Mouse (Mus musculus) embryonic facial prominence, embryonic 10.5 days (tissue): ENCODE measurements around the gene Hsf2bp. TPM values are rescaled to one million over a fixed set of nuclear protein-coding genes. Genes with fewer than 3 reads are reported as not detected.

Experiments used
- DNase-seq: peaks from one replicate; pipeline ENCODE4 v3.0.0-alpha.2; 2017; ENCODE audit warnings: low spot score
- H3K27ac ChIP-seq: fragments of 300-500 bp; sonication (generic); replicated peaks from 2 replicates; pipeline ENCODE4 v1.5.1; 2016; ENCODE audit warnings: mild to moderate bottlenecking
- H3K27me3 ChIP-seq: fragments of 300-500 bp; sonication (generic); replicated peaks from 2 replicates; pipeline ENCODE4 v1.6.1; 2016; ENCODE audit warnings: low read depth, mild to moderate bottlenecking; ENCODE audit not compliant: poor library complexity, severe bottlenecking
- H3K36me3 ChIP-seq: fragments of 300-500 bp; sonication (generic); replicated peaks from 2 replicates; pipeline ENCODE4 v1.6.1; 2016; ENCODE audit warnings: mild to moderate bottlenecking, moderate library complexity
- H3K4me1 ChIP-seq: fragments of 300-500 bp; sonication (generic); 2 replicates; pipeline ENCODE4 v1.6.1; 2016
- H3K4me3 ChIP-seq: fragments of 300-500 bp; sonication (generic); 2 replicates; pipeline ENCODE4 v1.5.1; 2016; ENCODE audit warnings: mild to moderate bottlenecking, moderate library complexity
- H3K9me3 ChIP-seq: fragments of 300-500 bp; sonication (generic); 2 replicates; pipeline ENCODE4 v1.6.1; 2016; ENCODE audit warnings: mild to moderate bottlenecking
- WGBS: fragments of 180-500 bp; shearing (Covaris S2); methylation state at CpG from one replicate; pipeline ENCODE4 v1.1.7; 2016; 5-methylcytosine and 5-hydroxymethylcytosine counted together
- polyA plus RNA-seq: library from polyadenylated mRNA; unstranded; fragments of >200 nt; fragmentation: Nextera tagmentation; extraction: Ambion mirVana; gene quantifications from 2 replicates; pipeline ENCODE4 v1.2.1, GENCODE M21; 2016

Hsf2bp gene
- polyA plus RNA-seq, 1 experiment from 2014 or later = 0.54 TPM

GRCm38 (mm10) chr17:31996331-31996730 lies 39.8 kb downstream of the Hsf2bp start:
- no peaks in the 10 kb centered on the region for H3K9me3 ChIP-seq
- WGBS = 76% methylated on average over 4 of the region's 4 CpGs
- no peaks in the 10 kb centered on the region for H3K36me3 ChIP-seq
- no peak overlapping the region for H3K27ac ChIP-seq
- no peaks in the 10 kb centered on the region for H3K4me1 ChIP-seq
- H3K4me3 ChIP-seq = no peak overlapping the region
- no peak for DNase-seq
- no peaks in the 10 kb centered on the region for H3K27me3 ChIP-seq

- WGBS = 83% methylated on average over 2 of the region's 2 CpGs
- no peaks in the 10 kb centered on the region for H3K27me3 ChIP-seq
- no peaks in the 10 kb centered on the region for H3K9me3 ChIP-seq
- DNase-seq = no peak
- H3K27ac ChIP-seq = no peak overlapping the region
- H3K36me3 ChIP-seq = no peaks in the 10 kb centered on the region
- H3K4me3 ChIP-seq = no peak overlapping the region
- H3K4me1 ChIP-seq = no peaks in the 10 kb centered on the region
Measured at GRCm38 (mm10) chr17:31995784-31996183, 40.4 kb downstream of the Hsf2bp start.

GRCm38 (mm10) chr17:31994132-31994531 lies 42.0 kb downstream of the Hsf2bp start:
- H3K9me3 ChIP-seq = no peaks in the 10 kb centered on the region
- no peaks in the 10 kb centered on the region for H3K36me3 ChIP-seq
- DNase-seq = no peak
- H3K4me1 ChIP-seq = no peaks in the 10 kb centered on the region
- no peak overlapping the region for H3K27ac ChIP-seq
- no peak overlapping the region for H3K4me3 ChIP-seq
- H3K27me3 ChIP-seq = no peaks in the 10 kb centered on the region

- 86% methylated on average over 1 of the region's 1 CpGs for WGBS
- H3K9me3 ChIP-seq = no peaks in the 10 kb centered on the region
- no peak overlapping the region for H3K4me3 ChIP-seq
- H3K36me3 ChIP-seq = no peaks in the 10 kb centered on the region
- no peak for DNase-seq
- H3K27ac ChIP-seq = no peak overlapping the region
- H3K27me3 ChIP-seq = no peaks in the 10 kb centered on the region
- no peaks in the 10 kb centered on the region for H3K4me1 ChIP-seq
Measured at GRCm38 (mm10) chr17:31993354-31993753, 42.8 kb downstream of the Hsf2bp start.

- H3K27me3 ChIP-seq = no peaks in the 10 kb centered on the region
- H3K36me3 ChIP-seq = no peaks in the 10 kb centered on the region
- 68% methylated on average over 2 of the region's 2 CpGs for WGBS
- no peak for DNase-seq
- H3K27ac ChIP-seq = no peak overlapping the region
- H3K9me3 ChIP-seq = no peaks in the 10 kb centered on the region
- no peak overlapping the region for H3K4me3 ChIP-seq
- no peaks in the 10 kb centered on the region for H3K4me1 ChIP-seq
Measured at GRCm38 (mm10) chr17:31992004-31992403, 44.1 kb downstream of the Hsf2bp start.

GRCm38 (mm10) chr17:31989035-31989434 lies 47.1 kb downstream of the Hsf2bp start:
- Histone ChIP-seq H3K27me3 (no peaks in the 10 kb centered on the region), H3K36me3 (no peaks in the 10 kb centered on the region), H3K27ac (no peak overlapping the region), H3K9me3 (no peaks in the 10 kb centered on the region), H3K4me1 (no peaks in the 10 kb centered on the region), H3K4me3 (no peak overlapping the region)
- WGBS = 92% methylated on average over 2 of the region's 2 CpGs
- DNase-seq = no peak

GRCm38 (mm10) chr17:31986915-31987314 lies 49.2 kb downstream of the Hsf2bp start:
- Histone ChIP-seq H3K9me3 (no peaks in the 10 kb centered on the region), H3K27me3 (no peaks in the 10 kb centered on the region), H3K4me1 (peaks cover 15% of the 10 kb centered on the region), H3K4me3 (no peak overlapping the region), H3K27ac (no peak overlapping the region), H3K36me3 (no peaks in the 10 kb centered on the region)
- WGBS = 85% methylated on average over 1 of the region's 1 CpGs
- no peak for DNase-seq

GRCm38 (mm10) chr17:31983491-31983890 lies 52.7 kb downstream of the Hsf2bp start:
- Histone ChIP-seq H3K9me3 (no peaks in the 10 kb centered on the region), H3K27me3 (no peaks in the 10 kb centered on the region; the same call in 1 of the 2 replicates), H3K27ac (no peak overlapping the region), H3K36me3 (no peaks in the 10 kb centered on the region), H3K4me1 (peaks cover 24% of the 10 kb centered on the region), H3K4me3 (no peak overlapping the region)
- DNase-seq = no peak
- 30% methylated on average over 3 of the region's 3 CpGs for WGBS

- H3K27ac ChIP-seq = no peak overlapping the region; the same call in 1 of the 2 replicates
- H3K4me3 ChIP-seq = no peak overlapping the region
- no peak for DNase-seq
- peaks cover 24% of the 10 kb centered on the region for H3K4me1 ChIP-seq
- H3K9me3 ChIP-seq = no peaks in the 10 kb centered on the region
- H3K27me3 ChIP-seq = no peaks in the 10 kb centered on the region; the same call in 1 of the 2 replicates
- WGBS = 84% methylated on average over 11 of the region's 11 CpGs
- no peaks in the 10 kb centered on the region for H3K36me3 ChIP-seq
Measured at GRCm38 (mm10) chr17:31982326-31983190, 53.6 kb downstream of the Hsf2bp start.

- Histone ChIP-seq H3K36me3 (no peaks in the 10 kb centered on the region), H3K4me1 (peaks cover 24% of the 10 kb centered on the region), H3K9me3 (no peaks in the 10 kb centered on the region), H3K27ac (no peak overlapping the region), H3K27me3 (no peaks in the 10 kb centered on the region; the same call in 1 of the 2 replicates), H3K4me3 (no peak overlapping the region)
- whole genome bisulfite sequencing = 69% methylated on average over 4 of the region's 4 CpGs
- DNase-seq = no peak
Measured at GRCm38 (mm10) chr17:31979888-31980287, 56.3 kb downstream of the Hsf2bp start.

GRCm38 (mm10) chr17:31977131-31977530 lies 59.0 kb downstream of the Hsf2bp start:
- no peaks in the 10 kb centered on the region; the same call in 1 of the 2 replicates for H3K27me3 ChIP-seq

GRCm38 (mm10) chr17:31976501-31976900 lies 59.6 kb downstream of the Hsf2bp start:
- Histone ChIP-seq H3K4me3 (no peak overlapping the region), H3K4me1 (peaks cover 12% of the 10 kb centered on the region), H3K27me3 (no peaks in the 10 kb centered on the region; the same call in 1 of the 2 replicates), H3K36me3 (no peaks in the 10 kb centered on the region), H3K27ac (no peak overlapping the region), H3K9me3 (no peaks in the 10 kb centered on the region)
- WGBS = 79% methylated on average over 6 of the region's 6 CpGs
- DNase-seq = no peak

More at GRCm38 (mm10) chr17:31977131-31977530, 59.0 kb downstream of the Hsf2bp start:
- no peak overlapping the region for H3K4me3 ChIP-seq
- no peak overlapping the region for H3K27ac ChIP-seq
- no peaks in the 10 kb centered on the region for H3K36me3 ChIP-seq
- no peak for DNase-seq
- peaks cover 12% of the 10 kb centered on the region for H3K4me1 ChIP-seq
- H3K9me3 ChIP-seq = no peaks in the 10 kb centered on the region

- Histone ChIP-seq H3K4me1 (peaks cover 6% of the 10 kb centered on the region; the same call in 1 of the 2 replicates), H3K36me3 (no peaks in the 10 kb centered on the region), H3K27ac (no peak overlapping the region), H3K4me3 (no peak overlapping the region), H3K27me3 (no peaks in the 10 kb centered on the region; the same call in 1 of the 2 replicates), H3K9me3 (no peaks in the 10 kb centered on the region)
- DNase-seq = no peak
- 84% methylated on average over 5 of the region's 5 CpGs for WGBS
Measured at GRCm38 (mm10) chr17:31974694-31975093, 61.5 kb downstream of the Hsf2bp start.
